Mouse (Mus musculus): ENCODE results near the gene Slc22a18. TPM values are rescaled to one million over a fixed set of nuclear protein-coding genes. Genes with fewer than 3 reads are reported as not detected.
A peak's percentile ranks its signal among the peaks of the same experiment; 100 is the strongest.

Gene Slc22a18
- total and polyA plus RNA-seq, 3 experiments = 5.8 to 19.8 TPM; not detected in 1

DNA sequence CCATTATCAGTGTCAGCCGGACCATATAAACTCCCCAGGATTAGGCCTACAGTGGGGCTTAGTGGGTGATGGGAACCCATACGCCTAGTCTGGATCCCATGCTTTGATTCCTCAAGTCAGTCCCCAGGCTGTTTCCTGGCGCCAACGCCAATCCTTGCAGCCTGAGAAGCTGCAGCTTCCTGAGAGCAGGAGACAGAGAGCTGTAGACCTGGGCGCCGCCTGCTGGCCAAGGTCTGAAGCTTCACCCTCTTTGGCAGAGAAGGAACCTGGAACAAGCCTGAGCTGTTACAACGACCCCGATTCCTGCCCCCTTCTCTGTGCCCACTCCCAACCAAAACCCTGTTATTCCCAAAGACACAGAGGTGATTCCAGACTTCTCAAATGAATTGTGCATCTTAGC, 3.6 kb upstream of the Slc22a18 start:
- 0 out of 2 replicates have a peak overlapping the region, but pooled peaks have one; percentile 28 for H3K9ac ChIP-seq (ENCODE audit: control insufficient read depth, low read depth, low read length, poor library complexity, severe bottlenecking)
- peak; percentile 85 for DNase-seq (ENCODE audit: low read depth, low spot score)
- H3K9me3 ChIP-seq (replicated peaks; ENCODE audit: insufficient read depth, low read length) = no peaks in the 10 kb centered on the region
- TF ChIP-seq GABPA (IDR thresholded peaks at IDR 0.05; ENCODE audit: low read depth, low read length) = no peak
- peak; percentile 70 for TF ChIP-seq RAD21 (IDR thresholded peaks at IDR 0.05; ENCODE audit: low read depth, low read length)
- TF ChIP-seq SMC3 (IDR thresholded peaks at IDR 0.05; ENCODE audit: low read depth, low read length) = peak; percentile 87
- peak; percentile 66 for TF ChIP-seq ZC3H11A (IDR thresholded peaks at IDR 0.05; ENCODE audit: low read depth, low read length)
- TF ChIP-seq CHD1 (IDR thresholded peaks at IDR 0.05; ENCODE audit: low read depth, low read length) = no peak
- no peak for TF ChIP-seq TCF12 (IDR thresholded peaks at IDR 0.05; ENCODE audit: low read depth, low read length)
- 0 out of 2 replicates have a peak, but pooled peaks have one; percentile 26 for TF ChIP-seq MXI1 (IDR thresholded peaks at IDR 0.05; ENCODE audit: low read depth, low read length)
- no peak for TF ChIP-seq CHD2 (IDR thresholded peaks at IDR 0.05; ENCODE audit: low read length)
- peak; percentile 47; the same call in 1 of the 2 replicates for TF ChIP-seq ELF1 (IDR thresholded peaks at IDR 0.05; ENCODE audit: low read depth, low read length)
- no peak for TF ChIP-seq ZKSCAN1 (IDR thresholded peaks at IDR 0.05; ENCODE audit: low read depth, low read length)
- no peak for TF ChIP-seq ZMIZ1 (IDR thresholded peaks at IDR 0.05; ENCODE audit: low read depth, low read length)
- no peak for TF ChIP-seq POLR2AphosphoS5 (IDR thresholded peaks at IDR 0.05; ENCODE audit: borderline replicate concordance, low read depth, low read length)
- TF ChIP-seq E2F4 (IDR thresholded peaks at IDR 0.05; ENCODE audit: borderline replicate concordance, low read depth, low read length) = no peak
- peak; percentile 86 to 95 (median 92) for TF ChIP-seq CTCF (IDR thresholded peaks at IDR 0.05 in 2 of 3, conservative IDR thresholded peaks at IDR 0.05 in 1 of 3; ENCODE audit: control insufficient read depth in 1 of 3, insufficient read depth in 1 of 3, low read depth in 2 of 3, low read length in 3 of 3, poor library complexity in 1 of 3, severe bottlenecking in 1 of 3)
- peak; percentile 30; the same call in 1 of the 2 replicates for TF ChIP-seq SIN3A (IDR thresholded peaks at IDR 0.05; ENCODE audit: low read length)
- TF ChIP-seq MAX (IDR thresholded peaks at IDR 0.05; ENCODE audit: low read length) = peak; percentile 27; the same call in 1 of the 2 replicates
- no peak for TF ChIP-seq USF1 (IDR thresholded peaks at IDR 0.05; ENCODE audit: low read depth, low read length)
- peaks cover 7 to 33% of the 10 kb centered on the region in 2 experiments for H3K4me1 ChIP-seq (ENCODE audit: control insufficient read depth in 1 of 2, insufficient read depth in 2 of 2, low read length in 2 of 2)
- H3K4me3 ChIP-seq (ENCODE audit: control insufficient read depth in 1 of 2, insufficient read depth in 1 of 2, low read depth in 2 of 2, low read length in 2 of 2) = peak overlapping the region in 1 of 2 experiments; percentile 19; a peak in 1 of 4 replicates
- H3K79me2 ChIP-seq (ENCODE audit: control insufficient read depth, insufficient read depth, low read length, poor library complexity) = peaks cover 7% of the 10 kb centered on the region; the same call in 1 of the 2 replicates
- H3K36me3 ChIP-seq (ENCODE audit: control insufficient read depth in 1 of 2, insufficient read depth in 2 of 2, low read length in 2 of 2) = peaks cover 0 to 13% of the 10 kb centered on the region in 2 experiments; a peak in 2 of 4 replicates
- no peak overlapping the region for H3K27ac ChIP-seq (ENCODE audit: control insufficient read depth, low read depth, low read length)
- H3K27me3 ChIP-seq (ENCODE audit: control insufficient read depth in 1 of 2, insufficient read depth in 2 of 2, low read length in 2 of 2) = no peaks in the 10 kb centered on the region

DNA sequence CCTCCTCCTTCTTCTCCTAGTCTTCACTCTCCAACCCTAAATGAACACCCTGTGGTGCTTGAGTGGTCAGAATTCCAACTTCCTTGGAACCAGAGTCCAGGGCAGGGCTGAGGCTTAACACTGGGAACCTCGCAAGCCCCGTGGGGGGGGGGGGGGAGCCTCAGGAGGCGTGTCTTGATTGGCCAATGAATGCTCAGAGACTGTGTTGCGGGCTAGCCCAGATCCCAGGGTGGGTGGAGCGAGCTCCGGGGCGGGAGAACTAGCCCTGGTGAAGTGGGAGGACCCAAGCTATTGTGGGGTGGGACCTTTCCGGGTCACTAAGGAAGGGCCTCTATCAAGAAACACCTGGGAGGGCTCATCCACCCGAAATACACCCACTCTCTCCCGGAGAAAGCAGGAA, 1.3 kb downstream of the Slc22a18 start:
- Histone ChIP-seq H3K27ac (ENCODE audit: control insufficient read depth, low read depth, low read length) (no peak overlapping the region), H3K79me2 (ENCODE audit: control insufficient read depth, insufficient read depth, low read length, poor library complexity) (no peaks in the 10 kb centered on the region), H3K9me3 (replicated peaks; ENCODE audit: insufficient read depth, low read length) (no peaks in the 10 kb centered on the region), H3K4me1 (ENCODE audit: control insufficient read depth in 1 of 2, insufficient read depth in 2 of 2, low read length in 2 of 2) (peaks cover 3 to 17% of the 10 kb centered on the region in 2 experiments), H3K4me3 (ENCODE audit: control insufficient read depth in 1 of 2, insufficient read depth in 1 of 2, low read depth in 2 of 2, low read length in 2 of 2) (peak overlapping the region; percentile 55 to 68), H3K9ac (ENCODE audit: control insufficient read depth, low read depth, low read length, poor library complexity, severe bottlenecking) (peak overlapping the region; percentile 48), H3K27me3 (ENCODE audit: control insufficient read depth in 1 of 2, insufficient read depth in 2 of 2, low read length in 2 of 2) (no peaks in the 10 kb centered on the region), H3K36me3 (ENCODE audit: control insufficient read depth in 1 of 2, insufficient read depth in 2 of 2, low read length in 2 of 2) (peaks cover 0 to 10% of the 10 kb centered on the region in 2 experiments; a peak in 2 of 4 replicates)
- TF ChIP-seq E2F4 (IDR thresholded peaks at IDR 0.05; ENCODE audit: borderline replicate concordance, low read depth, low read length) = 0 out of 2 replicates have a peak, but pooled peaks have one; percentile 36
- TF ChIP-seq MXI1 (IDR thresholded peaks at IDR 0.05; ENCODE audit: low read depth, low read length) = no peak
- TF ChIP-seq MAZ (IDR thresholded peaks at IDR 0.05; ENCODE audit: low read depth, low read length) = peak; percentile 84; the same call in 1 of the 2 replicates
- TF ChIP-seq SIN3A (IDR thresholded peaks at IDR 0.05; ENCODE audit: low read length) = 0 out of 2 replicates have a peak, but pooled peaks have one; percentile 9
- DNase-seq (ENCODE audit: low read depth, low spot score) = peak; percentile 90
